Mouse (Mus musculus) right cerebral cortex, postnatal 25 days (tissue): Measurements from ENCODE around the gene Myo1a.
"Not testable (repeated sequence)": the region's sequence is repeated elsewhere in the genome, so short reads cannot be mapped to it uniquely, and the experiment has no call there.

Experiments used
- DNase-seq: peaks from one replicate; pipeline ENCODE4 v3.0.0; 2022

Gene Myo1a

GRCm38 (mm10) chr10:127731397-127731796 is 26.4 kb downstream of the Myo1a start:
- DNase-seq: no peak

GRCm38 (mm10) chr10:127734434-127734833 is 29.5 kb downstream of the Myo1a start:
- no peak for DNase-seq

GRCm38 (mm10) chr10:127736266-127736665 is 31.3 kb downstream of the Myo1a start:
- DNase-seq: no peak

- DNase-seq: no peak
Measured at GRCm38 (mm10) chr10:127736916-127737315, 31.9 kb downstream of the Myo1a start.

- DNase-seq: no peak
Measured at GRCm38 (mm10) chr10:127737552-127737951, 32.6 kb downstream of the Myo1a start.

- no peak for DNase-seq
Measured at GRCm38 (mm10) chr10:127738151-127738882, 33.3 kb downstream of the Myo1a start.

GRCm38 (mm10) chr10:127739083-127739660 is 34.2 kb downstream of the Myo1a start, which contains the start of gene Zbtb39:
Gene Zbtb39, plus strand, starts transcription at chr10:127739538.
- DNase-seq: peak; percentile 79

GRCm38 (mm10) chr10:127739661-127740161 is 34.7 kb downstream of the Myo1a start:
- DNase-seq: no peak

GRCm38 (mm10) chr10:127744661-127745060 is 39.7 kb downstream of the Myo1a start:
- DNase-seq: no peak

GRCm38 (mm10) chr10:127745886-127746285 is 40.9 kb downstream of the Myo1a start:
- no peak for DNase-seq

GRCm38 (mm10) chr10:127747254-127747653 is 42.3 kb downstream of the Myo1a start:
- no peak for DNase-seq

- DNase-seq: no peak
Measured at GRCm38 (mm10) chr10:127748847-127749612, 44.1 kb downstream of the Myo1a start.

- DNase-seq: peak; percentile 14
Measured at GRCm38 (mm10) chr10:127750136-127750777, 45.3 kb downstream of the Myo1a start.

- DNase-seq: no peak
Measured at GRCm38 (mm10) chr10:127751548-127751947, 46.6 kb downstream of the Myo1a start, which contains the start of gene Gpr182. Gene Gpr182, minus strand, starts transcription at chr10:127751732.

GRCm38 (mm10) chr10:127754566-127755166 is 49.7 kb downstream of the Myo1a start:
- DNase-seq: no peak

GRCm38 (mm10) chr10:127755246-127755645 is 50.3 kb downstream of the Myo1a start:
- no peak for DNase-seq

GRCm38 (mm10) chr10:127755770-127756468 is 50.9 kb downstream of the Myo1a start:
- no peak for DNase-seq

- no peak for DNase-seq
Measured at GRCm38 (mm10) chr10:127759181-127760110, 54.5 kb downstream of the Myo1a start, which contains the start of the genes Rdh1 and Rdh16f1. Gene Rdh1, plus strand, starts transcription at chr10:127759721. Gene Rdh16f1, plus strand, starts transcription at chr10:127759787.

- DNase-seq: not testable (repeated sequence)
Measured at GRCm38 (mm10) chr10:127762926-127763325, 58.0 kb downstream of the Myo1a start.

GRCm38 (mm10) chr10:127763914-127764680 is 59.1 kb downstream of the Myo1a start:
- DNase-seq: no peak
